Mouse (Mus musculus) ovary, adult 2 months (tissue): Measurements from ENCODE around the gene Fbxl16. TPM values are rescaled to one million over a fixed set of nuclear protein-coding genes. Genes with fewer than 3 reads are reported as not detected.

Source experiments
- polyA plus RNA-seq: library from polyadenylated mRNA; depleted of rRNA; stranded (reverse); fragments of >200 nt; gene quantifications from 2 replicates; pipeline ENCODE4 v1.2.3, GENCODE M21; 2012; rRNA removed

Gene Fbxl16
- polyA plus RNA-seq, 1 experiment: 5.4 TPM

Other genes starting within 250 kb of the Fbxl16 start
- 4.4 and 5.8 TPM in 2 replicates for gene Sox8, start 238.4 kb upstream of the Fbxl16 start, polyA plus RNA-seq
- 22.7 and 27.2 TPM in 2 replicates for gene Lmf1, start 230.0 kb upstream of the Fbxl16 start, polyA plus RNA-seq
- gene Gng13, start 91.9 kb upstream of the Fbxl16 start, polyA plus RNA-seq: 2.7 and 3.5 TPM in 2 replicates
- gene Chtf18, start 81.7 kb upstream of the Fbxl16 start, polyA plus RNA-seq: 12.0 and 22.1 TPM in 2 replicates
- gene Rpusd1, start 81.4 kb upstream of the Fbxl16 start, polyA plus RNA-seq: 82.3 and 86.0 TPM in 2 replicates
- 0.94 and 1.2 TPM in 2 replicates for gene Mslnl, start 73.0 kb upstream of the Fbxl16 start, polyA plus RNA-seq
- 33.2 and 39.7 TPM in 2 replicates for gene Msln, start 54.7 kb upstream of the Fbxl16 start, polyA plus RNA-seq
- gene Narfl, start 35.3 kb upstream of the Fbxl16 start, polyA plus RNA-seq: 24.6 and 29.5 TPM in 2 replicates
- 86.4 and 90.9 TPM in 2 replicates for gene Haghl, start 23.4 kb upstream of the Fbxl16 start, polyA plus RNA-seq
- 17.5 and 18.6 TPM in 2 replicates for gene Ccdc78, start 22.5 kb upstream of the Fbxl16 start, polyA plus RNA-seq
- 159 and 201 TPM in 2 replicates for gene Fam173a, start 16.2 kb upstream of the Fbxl16 start, polyA plus RNA-seq
- 2.5 TPM in 1 of 2 replicates, not detected in the other for gene AC134908.4, start 13.4 kb upstream of the Fbxl16 start, polyA plus RNA-seq
- 100 and 135 TPM in 2 replicates for gene Metrn, start 11.9 kb upstream of the Fbxl16 start, polyA plus RNA-seq
- gene Wdr24, start 14.5 kb downstream of the Fbxl16 start, polyA plus RNA-seq: 58.5 and 62.1 TPM in 2 replicates
- gene Jmjd8, start 19.8 kb downstream of the Fbxl16 start, polyA plus RNA-seq: 68.4 and 97.3 TPM in 2 replicates
- 198 and 215 TPM in 2 replicates for gene Stub1, start 24.3 kb downstream of the Fbxl16 start, polyA plus RNA-seq
- gene Rhbdl1, start 28.2 kb downstream of the Fbxl16 start, polyA plus RNA-seq: 62.2 and 86.4 TPM in 2 replicates
- 92.8 and 93.1 TPM in 2 replicates for gene Gm20683, start 32.7 kb downstream of the Fbxl16 start, polyA plus RNA-seq
- gene Rhot2, start 35.8 kb downstream of the Fbxl16 start, polyA plus RNA-seq: 128 and 135 TPM in 2 replicates
- gene Wdr90, start 52.4 kb downstream of the Fbxl16 start, polyA plus RNA-seq: 96.6 and 108 TPM in 2 replicates
- 280 and 319 TPM in 2 replicates for gene Mcrip2, start 59.7 kb downstream of the Fbxl16 start, polyA plus RNA-seq
- 252 TPM in 2 replicates for gene Mettl26, start 66.0 kb downstream of the Fbxl16 start, polyA plus RNA-seq
- gene Wfikkn1, start 71.8 kb downstream of the Fbxl16 start, polyA plus RNA-seq: 2.3 and 3.1 TPM in 2 replicates
- gene Rab40c, start 110.6 kb downstream of the Fbxl16 start, polyA plus RNA-seq: 55.7 and 59.0 TPM in 2 replicates
- 167 and 173 TPM in 2 replicates for gene Pigq, start 135.9 kb downstream of the Fbxl16 start, polyA plus RNA-seq
- 30.0 and 56.2 TPM in 2 replicates for gene Nhlrc4, start 135.9 kb downstream of the Fbxl16 start, polyA plus RNA-seq
- 0.11 and 0.17 TPM in 2 replicates for gene A930017K11Rik, start 143.5 kb downstream of the Fbxl16 start, polyA plus RNA-seq
- 76.4 and 78.9 TPM in 2 replicates for gene Capn15, start 176.7 kb downstream of the Fbxl16 start, polyA plus RNA-seq